Mouse (Mus musculus) kidney, postnatal 25 days (tissue): ENCODE data around the gene Zmiz1.

Experiments used
- DNase-seq, 2 experiments: peaks; one replicate each; pipeline ENCODE4 v3.0.0; 2021; ENCODE audit warnings: mixed read lengths in 2 of 2

The Zmiz1 gene

GRCm38 (mm10) chr14:25617264-25617663, 158.3 kb downstream of the Zmiz1 start:
- no peak for DNase-seq

- no peak for DNase-seq
Observed at GRCm38 (mm10) chr14:25619066-25619762, 160.2 kb downstream of the Zmiz1 start.

- DNase-seq = no peak
Observed at GRCm38 (mm10) chr14:25620766-25621165, 161.8 kb downstream of the Zmiz1 start.

- no peak for DNase-seq
Observed at GRCm38 (mm10) chr14:25623698-25624097, 164.7 kb downstream of the Zmiz1 start.

GRCm38 (mm10) chr14:25624659-25625058, 165.7 kb downstream of the Zmiz1 start:
- DNase-seq = peak in 1 of 2 experiments; percentile 54

GRCm38 (mm10) chr14:25627599-25628255, 168.7 kb downstream of the Zmiz1 start:
- no peak for DNase-seq

GRCm38 (mm10) chr14:25628448-25629099, 169.6 kb downstream of the Zmiz1 start:
- no peak for DNase-seq

- no peak for DNase-seq
Observed at GRCm38 (mm10) chr14:25629866-25630606, 171.1 kb downstream of the Zmiz1 start.

- DNase-seq = no peak
Observed at GRCm38 (mm10) chr14:25630647-25631409, 171.8 kb downstream of the Zmiz1 start.

- peak in 1 of 2 experiments; percentile 58 for DNase-seq
Observed at GRCm38 (mm10) chr14:25631481-25631880, 172.5 kb downstream of the Zmiz1 start.

- peak in 1 of 2 experiments; percentile 62 for DNase-seq
Observed at GRCm38 (mm10) chr14:25633539-25634300, 174.7 kb downstream of the Zmiz1 start.

GRCm38 (mm10) chr14:25634328-25634727, 175.3 kb downstream of the Zmiz1 start:
- DNase-seq = no peak

GRCm38 (mm10) chr14:25635746-25636145, 176.8 kb downstream of the Zmiz1 start:
- no peak for DNase-seq

GRCm38 (mm10) chr14:25636297-25636696, 177.3 kb downstream of the Zmiz1 start:
- DNase-seq = no peak

GRCm38 (mm10) chr14:25639120-25639758, 180.3 kb downstream of the Zmiz1 start:
- peak in 1 of 2 experiments; percentile 18 for DNase-seq

- DNase-seq = no peak
Observed at GRCm38 (mm10) chr14:25639979-25640378, 181.0 kb downstream of the Zmiz1 start.

GRCm38 (mm10) chr14:25640421-25641056, 181.6 kb downstream of the Zmiz1 start:
- DNase-seq = no peak

GRCm38 (mm10) chr14:25641067-25641466, 182.1 kb downstream of the Zmiz1 start:
- DNase-seq = no peak

- DNase-seq = no peak
Observed at GRCm38 (mm10) chr14:25645717-25646116, 186.7 kb downstream of the Zmiz1 start.

GRCm38 (mm10) chr14:25646161-25646621, 187.2 kb downstream of the Zmiz1 start:
- DNase-seq = peak; percentile 74 to 87
